Mouse (Mus musculus): Measurements from ENCODE around the gene Fam189a1. TPM values are rescaled to one million over a fixed set of nuclear protein-coding genes. Genes with fewer than 3 reads are reported as not detected.

Fam189a1 gene
- polyA plus RNA-seq, 1 experiment from 2014 or later, result 0.20 TPM

DNA sequence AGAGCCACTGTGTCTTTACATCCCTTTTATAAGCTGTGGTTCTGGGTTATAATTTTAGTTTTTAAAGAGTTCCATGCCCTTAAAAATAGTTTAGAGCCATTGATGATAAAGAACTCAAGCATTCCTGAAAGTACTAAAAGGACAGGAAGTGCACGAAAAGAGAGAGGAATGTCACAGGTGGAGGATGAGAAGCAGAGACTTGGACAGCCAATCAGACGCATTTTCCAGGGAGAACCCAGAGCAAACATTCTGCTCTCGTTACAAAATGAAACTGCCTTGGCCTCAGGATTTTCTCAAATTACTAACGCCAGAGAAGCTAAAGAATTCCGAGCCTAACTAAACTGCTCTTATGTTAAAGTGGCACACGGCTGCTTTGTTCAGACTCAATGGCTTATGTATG, 197.3 kb downstream of the Fam189a1 start:
- H3K4me3 ChIP-seq (ENCODE audit: low read length), result peak overlapping the region; percentile 24
- H3K4me2 ChIP-seq (ENCODE audit: low read depth, low read length), result peak overlapping the region; percentile 19; the same call in 1 of the 2 replicates
- peak; percentile 17; the same call in 1 of the 2 replicates for ATAC-seq (ENCODE audit: low read depth)
- H3K27ac ChIP-seq (ENCODE audit: low read length), result peak overlapping the region; percentile 53
- no peaks in the 10 kb centered on the region for H3K9me3 ChIP-seq (ENCODE audit: control insufficient read depth, low read length)
- no peaks in the 10 kb centered on the region for H3K4me1 ChIP-seq (replicated peaks; ENCODE audit: control insufficient read depth, insufficient read depth, low read length)
- no peaks in the 10 kb centered on the region for H3K36me3 ChIP-seq (ENCODE audit: control insufficient read depth, insufficient read depth, low read length)
- H3K9ac ChIP-seq (ENCODE audit: low read length), result no peak overlapping the region
- 24% methylated on average over 6 of the region's 6 CpGs for WGBS
- no peaks in the 10 kb centered on the region for H3K27me3 ChIP-seq (ENCODE audit: control insufficient read depth, insufficient read depth, low read depth, low read length)

DNA sequence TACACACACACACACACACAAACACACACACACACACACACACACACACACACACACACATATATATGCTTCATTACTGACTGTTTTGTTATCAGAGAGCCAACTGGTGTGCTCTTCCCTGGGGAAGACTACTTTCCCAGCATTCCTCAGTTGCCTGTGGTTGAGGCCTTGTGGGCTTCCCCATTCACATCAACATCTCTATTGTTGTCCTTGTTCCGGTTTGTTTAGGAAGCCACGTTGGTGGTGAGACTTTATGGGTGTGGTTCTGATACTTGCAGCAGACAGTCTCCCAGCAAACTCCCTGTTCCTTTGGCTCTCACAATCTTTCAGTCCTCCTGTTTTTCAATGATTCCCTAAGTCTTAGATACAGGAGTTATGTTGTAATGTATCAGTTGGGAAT, 204.2 kb downstream of the Fam189a1 start:
- Histone ChIP-seq H3K27ac (ENCODE audit: low read length) (no peak overlapping the region), H3K36me3 (ENCODE audit: control insufficient read depth, insufficient read depth, low read length) (no peaks in the 10 kb centered on the region)
- no peak for ATAC-seq (ENCODE audit: low read depth)

GRCm38 (mm10) chr7:64950771-64951099, 205.6 kb downstream of the Fam189a1 start:
- H3K4me1 ChIP-seq (replicated peaks; ENCODE audit: control insufficient read depth, insufficient read depth, low read length), result no peaks in the 10 kb centered on the region
- no peak overlapping the region for H3K9ac ChIP-seq (ENCODE audit: low read length)
- ATAC-seq (ENCODE audit: low read depth), result no peak
- H3K27me3 ChIP-seq (ENCODE audit: control insufficient read depth, insufficient read depth, low read depth, low read length), result no peaks in the 10 kb centered on the region
- WGBS, result 51% methylated on average over 2 of the region's 2 CpGs
- H3K4me2 ChIP-seq (ENCODE audit: low read depth, low read length), result no peak overlapping the region
- no peak overlapping the region for H3K4me3 ChIP-seq (ENCODE audit: low read length)
- H3K27ac ChIP-seq (ENCODE audit: low read length), result no peak overlapping the region
- no peaks in the 10 kb centered on the region for H3K36me3 ChIP-seq (ENCODE audit: control insufficient read depth, insufficient read depth, low read length)
- no peaks in the 10 kb centered on the region for H3K9me3 ChIP-seq (ENCODE audit: control insufficient read depth, low read length)

More for the DNA sequence above, 204.2 kb downstream of the Fam189a1 start:
- H3K4me2 ChIP-seq (ENCODE audit: low read depth, low read length), result no peak overlapping the region
- H3K27me3 ChIP-seq (ENCODE audit: control insufficient read depth, insufficient read depth, low read depth, low read length), result no peaks in the 10 kb centered on the region
- 57% methylated on average over 2 of the region's 2 CpGs for WGBS
- no peak overlapping the region for H3K9ac ChIP-seq (ENCODE audit: low read length)
- no peaks in the 10 kb centered on the region for H3K9me3 ChIP-seq (ENCODE audit: control insufficient read depth, low read length)
- no peaks in the 10 kb centered on the region for H3K4me1 ChIP-seq (replicated peaks; ENCODE audit: control insufficient read depth, insufficient read depth, low read length)
- no peak overlapping the region for H3K4me3 ChIP-seq (ENCODE audit: low read length)

DNA sequence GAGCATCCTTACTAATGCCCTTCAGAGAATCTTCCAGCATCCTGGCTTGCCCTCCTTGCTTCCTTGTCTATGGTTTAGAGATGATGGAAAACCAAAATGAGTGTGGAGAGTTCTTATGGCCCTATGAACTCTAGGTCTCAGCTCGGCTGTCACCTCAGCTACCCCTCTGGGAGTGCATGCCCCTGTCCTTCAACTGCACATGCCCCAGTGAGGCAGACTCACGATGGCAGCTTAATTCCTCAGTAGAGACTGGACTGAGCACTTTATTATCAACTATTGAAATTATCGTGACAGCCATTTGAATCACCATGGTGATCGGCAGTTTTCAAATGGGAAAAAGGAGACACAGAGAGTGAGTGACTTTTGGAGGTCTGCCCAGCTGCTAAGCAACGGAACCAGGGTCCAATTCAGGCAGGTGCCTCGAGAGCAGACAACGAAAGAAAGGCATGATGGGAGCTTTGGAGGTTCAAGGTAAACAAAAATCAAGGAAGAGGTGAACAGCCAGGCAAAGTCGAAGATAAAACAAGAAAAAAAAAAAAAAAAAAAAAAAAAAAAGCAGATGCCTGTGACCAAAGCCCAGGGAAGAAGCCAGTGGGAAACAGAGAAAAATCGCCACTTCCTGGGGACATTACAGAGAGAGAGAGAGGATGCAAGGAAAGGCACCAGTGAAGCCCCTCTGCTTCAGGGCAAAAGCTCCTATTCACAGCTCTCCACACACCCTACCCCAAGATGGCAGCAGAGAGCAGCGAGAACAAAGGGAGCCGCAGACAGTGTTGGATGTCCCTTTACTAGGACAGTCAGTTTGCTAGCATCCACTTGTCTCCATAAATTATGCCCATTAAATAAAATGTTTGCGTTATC, 206.2 kb downstream of the Fam189a1 start:
- 35% methylated on average over 12 of the region's 12 CpGs for WGBS
- Histone ChIP-seq H3K9me3 (ENCODE audit: control insufficient read depth, low read length) (no peaks in the 10 kb centered on the region), H3K9ac (ENCODE audit: low read length) (no peak overlapping the region), H3K4me3 (ENCODE audit: low read length) (no peak overlapping the region), H3K4me2 (ENCODE audit: low read depth, low read length) (no peak overlapping the region), H3K27me3 (ENCODE audit: control insufficient read depth, insufficient read depth, low read depth, low read length) (no peaks in the 10 kb centered on the region), H3K4me1 (replicated peaks; ENCODE audit: control insufficient read depth, insufficient read depth, low read length) (no peaks in the 10 kb centered on the region), H3K27ac (ENCODE audit: low read length) (no peak overlapping the region), H3K36me3 (ENCODE audit: control insufficient read depth, insufficient read depth, low read length) (no peaks in the 10 kb centered on the region)
- no peak for ATAC-seq (ENCODE audit: low read depth)

- Histone ChIP-seq H3K4me1 (replicated peaks; ENCODE audit: control insufficient read depth, insufficient read depth, low read length) (no peaks in the 10 kb centered on the region), H3K4me3 (ENCODE audit: low read length) (no peak overlapping the region), H3K4me2 (ENCODE audit: low read depth, low read length) (no peak overlapping the region), H3K27ac (ENCODE audit: low read length) (no peak overlapping the region), H3K9me3 (ENCODE audit: control insufficient read depth, low read length) (no peaks in the 10 kb centered on the region), H3K27me3 (ENCODE audit: control insufficient read depth, insufficient read depth, low read depth, low read length) (no peaks in the 10 kb centered on the region), H3K36me3 (ENCODE audit: control insufficient read depth, insufficient read depth, low read length) (no peaks in the 10 kb centered on the region), H3K9ac (ENCODE audit: low read length) (no peak overlapping the region)
- no peak for ATAC-seq (ENCODE audit: low read depth)
- 28% methylated on average over 1 of the region's 1 CpGs for WGBS
These were observed 206.9 kb downstream of the Fam189a1 start for GRCm38 (mm10) chr7:64949465-64949864.

DNA sequence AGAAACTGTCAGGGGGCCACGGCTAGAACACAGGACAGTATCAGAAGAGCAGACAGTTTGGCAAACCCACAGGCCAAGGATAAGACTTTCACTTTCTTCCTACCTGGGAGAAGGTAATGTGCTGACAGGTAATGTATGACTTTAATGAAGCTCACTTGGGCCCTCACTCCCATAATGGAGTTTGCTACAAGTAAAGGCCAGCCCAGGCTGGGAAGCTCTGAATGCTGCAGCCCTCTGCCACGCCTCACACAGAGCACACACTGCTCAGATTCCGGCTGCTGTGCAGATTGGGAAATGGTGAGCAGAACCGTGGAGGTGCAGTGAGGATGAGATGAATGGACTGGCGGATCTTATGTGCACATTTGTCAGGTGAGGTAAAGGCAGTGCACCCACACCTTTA, 211.7 kb downstream of the Fam189a1 start:
- H3K9ac ChIP-seq (ENCODE audit: low read length), result no peak overlapping the region
- H3K4me2 ChIP-seq (ENCODE audit: low read depth, low read length), result no peak overlapping the region
- no peaks in the 10 kb centered on the region for H3K9me3 ChIP-seq (ENCODE audit: control insufficient read depth, low read length)
- no peaks in the 10 kb centered on the region for H3K36me3 ChIP-seq (ENCODE audit: control insufficient read depth, insufficient read depth, low read length)
- 71% methylated on average over 5 of the region's 5 CpGs for WGBS
- H3K4me1 ChIP-seq (replicated peaks; ENCODE audit: control insufficient read depth, insufficient read depth, low read length), result no peaks in the 10 kb centered on the region
- H3K27ac ChIP-seq (ENCODE audit: low read length), result no peak overlapping the region
- H3K27me3 ChIP-seq (ENCODE audit: control insufficient read depth, insufficient read depth, low read depth, low read length), result no peaks in the 10 kb centered on the region
- ATAC-seq (ENCODE audit: low read depth), result no peak
- H3K4me3 ChIP-seq (ENCODE audit: low read length), result no peak overlapping the region

DNA sequence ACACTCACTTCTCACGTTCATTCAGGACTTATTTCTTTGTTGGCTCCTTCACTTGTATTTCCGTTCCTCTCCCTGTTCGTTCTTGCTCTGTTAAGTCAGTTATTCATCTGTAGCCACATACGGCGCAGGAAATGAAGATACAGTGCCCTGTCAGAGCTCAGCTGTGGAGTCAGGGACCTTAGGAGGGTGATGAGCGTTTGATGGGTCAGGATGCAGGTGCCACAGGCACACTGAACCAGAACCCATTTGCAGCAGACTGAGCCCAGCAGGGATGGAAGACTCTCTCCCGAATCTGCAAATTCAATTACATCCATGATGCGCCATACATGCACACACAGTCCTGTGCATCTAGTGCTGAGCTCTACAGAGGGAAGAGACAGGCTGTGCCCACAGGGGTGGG, 212.2 kb downstream of the Fam189a1 start:
- 82% methylated on average over 8 of the region's 8 CpGs for WGBS
- ATAC-seq (ENCODE audit: low read depth), result no peak
- Histone ChIP-seq H3K9me3 (ENCODE audit: control insufficient read depth, low read length) (no peaks in the 10 kb centered on the region), H3K27ac (ENCODE audit: low read length) (no peak overlapping the region), H3K9ac (ENCODE audit: low read length) (no peak overlapping the region), H3K4me3 (ENCODE audit: low read length) (no peak overlapping the region), H3K4me2 (ENCODE audit: low read depth, low read length) (no peak overlapping the region), H3K4me1 (replicated peaks; ENCODE audit: control insufficient read depth, insufficient read depth, low read length) (no peaks in the 10 kb centered on the region), H3K27me3 (ENCODE audit: control insufficient read depth, insufficient read depth, low read depth, low read length) (no peaks in the 10 kb centered on the region), H3K36me3 (ENCODE audit: control insufficient read depth, insufficient read depth, low read length) (no peaks in the 10 kb centered on the region)

GRCm38 (mm10) chr7:64936927-64937326, 219.4 kb downstream of the Fam189a1 start:
- Histone ChIP-seq H3K36me3 (ENCODE audit: control insufficient read depth, insufficient read depth, low read length) (no peaks in the 10 kb centered on the region), H3K27me3 (ENCODE audit: control insufficient read depth, insufficient read depth, low read depth, low read length) (no peaks in the 10 kb centered on the region), H3K4me3 (ENCODE audit: low read length) (no peak overlapping the region), H3K9me3 (ENCODE audit: control insufficient read depth, low read length) (no peaks in the 10 kb centered on the region), H3K27ac (ENCODE audit: low read length) (no peak overlapping the region), H3K4me2 (ENCODE audit: low read depth, low read length) (no peak overlapping the region), H3K9ac (ENCODE audit: low read length) (no peak overlapping the region), H3K4me1 (replicated peaks; ENCODE audit: control insufficient read depth, insufficient read depth, low read length) (no peaks in the 10 kb centered on the region)
- no peak for ATAC-seq (ENCODE audit: low read depth)
- 69% methylated on average over 4 of the region's 4 CpGs for WGBS

DNA sequence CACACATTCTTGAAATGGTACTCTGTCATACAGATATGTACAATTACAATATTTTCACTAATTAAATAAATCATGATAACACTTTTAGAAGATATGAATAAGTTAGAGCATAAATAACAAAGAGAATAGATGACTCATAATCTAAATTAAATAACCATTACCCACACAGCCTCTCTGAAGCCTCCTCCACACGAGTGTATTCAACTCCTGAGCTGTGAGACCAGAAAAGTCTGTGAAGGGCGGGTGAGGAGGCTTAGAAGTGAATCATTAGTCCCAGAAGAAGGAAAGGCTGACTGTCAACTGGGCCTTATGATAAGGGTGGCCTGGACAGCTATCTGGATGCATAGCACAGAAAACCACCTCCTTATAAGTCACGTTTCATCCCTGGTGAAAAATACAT, 222.3 kb downstream of the Fam189a1 start:
- H3K9ac ChIP-seq (ENCODE audit: low read length), result no peak overlapping the region
- no peak overlapping the region for H3K4me3 ChIP-seq (ENCODE audit: low read length)
- WGBS, result 32% methylated on average over 3 of the region's 3 CpGs
- H3K27me3 ChIP-seq (ENCODE audit: control insufficient read depth, insufficient read depth, low read depth, low read length), result no peaks in the 10 kb centered on the region
- no peak overlapping the region for H3K27ac ChIP-seq (ENCODE audit: low read length)
- no peaks in the 10 kb centered on the region for H3K9me3 ChIP-seq (ENCODE audit: control insufficient read depth, low read length)
- no peak overlapping the region for H3K4me2 ChIP-seq (ENCODE audit: low read depth, low read length)
- ATAC-seq (ENCODE audit: low read depth), result no peak
- no peaks in the 10 kb centered on the region for H3K4me1 ChIP-seq (replicated peaks; ENCODE audit: control insufficient read depth, insufficient read depth, low read length)
- no peaks in the 10 kb centered on the region for H3K36me3 ChIP-seq (ENCODE audit: control insufficient read depth, insufficient read depth, low read length)
